Mouse (Mus musculus) c-Kit-positive CD71-positive TER-119-positive erythroid progenitor cells, embryonic 14.5 days (primary cell): ENCODE data around the gene Nat8f4.
"Not testable (repeated sequence)": the region's sequence is repeated elsewhere in the genome, so short reads cannot be mapped to it uniquely, and the experiment has no call there.

Source experiments
- DNase-seq: peaks from one replicate; pipeline ENCODE4 v3.0.0-alpha.2; 2013; ENCODE audit warnings: low spot score

Nat8f4 gene

GRCm38 (mm10) chr6:85898596-85899475 lies 5.8 kb downstream of the Nat8f4 start:
- DNase-seq: not testable (repeated sequence)

GRCm38 (mm10) chr6:85895061-85895648 lies 9.5 kb downstream of the Nat8f4 start:
- DNase-seq: not testable (repeated sequence)

DNA sequence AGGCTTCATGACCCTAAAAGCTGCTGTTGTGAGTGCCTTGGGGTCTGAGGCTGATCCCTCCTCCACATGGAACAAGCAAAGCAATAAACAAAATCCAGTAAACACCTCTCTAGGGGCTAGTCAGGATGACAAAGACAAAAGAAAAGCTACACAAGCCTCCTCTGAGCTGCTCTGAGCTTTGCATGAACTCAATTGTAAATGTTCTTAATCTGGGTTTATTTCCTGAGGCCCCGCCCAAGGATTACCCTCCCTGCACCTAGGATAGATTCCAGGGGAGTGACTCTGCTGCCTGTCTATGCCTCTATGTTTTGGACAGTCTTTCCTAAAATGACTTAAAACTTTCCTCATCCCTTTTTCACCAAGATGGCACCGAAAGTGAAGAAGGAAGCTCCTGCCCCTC lies 15.7 kb downstream of the Nat8f4 start:
- DNase-seq: no peak

DNA sequence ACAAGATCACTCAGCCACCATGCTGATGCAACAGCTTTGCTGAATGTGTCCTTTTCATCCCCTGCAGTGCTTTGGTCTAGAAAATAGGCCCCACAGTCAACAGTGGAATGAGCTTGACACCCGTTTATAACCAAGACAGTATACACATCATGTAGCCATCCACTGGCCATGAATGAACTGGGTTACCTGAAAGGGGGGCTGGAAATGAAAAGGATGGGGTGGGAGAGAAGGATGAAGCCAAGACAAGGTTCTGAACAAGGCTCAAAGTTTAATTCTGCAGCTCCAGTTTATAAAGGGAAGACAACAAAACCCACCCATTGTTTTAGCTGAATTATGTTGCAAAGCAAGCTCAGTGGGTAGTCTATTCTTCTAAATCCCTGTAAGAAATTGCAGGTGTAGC lies 20.4 kb downstream of the Nat8f4 start:
- DNase-seq: no peak

- not testable (repeated sequence) for DNase-seq
Observed at GRCm38 (mm10) chr6:85883246-85883645, 21.4 kb downstream of the Nat8f4 start.

DNA sequence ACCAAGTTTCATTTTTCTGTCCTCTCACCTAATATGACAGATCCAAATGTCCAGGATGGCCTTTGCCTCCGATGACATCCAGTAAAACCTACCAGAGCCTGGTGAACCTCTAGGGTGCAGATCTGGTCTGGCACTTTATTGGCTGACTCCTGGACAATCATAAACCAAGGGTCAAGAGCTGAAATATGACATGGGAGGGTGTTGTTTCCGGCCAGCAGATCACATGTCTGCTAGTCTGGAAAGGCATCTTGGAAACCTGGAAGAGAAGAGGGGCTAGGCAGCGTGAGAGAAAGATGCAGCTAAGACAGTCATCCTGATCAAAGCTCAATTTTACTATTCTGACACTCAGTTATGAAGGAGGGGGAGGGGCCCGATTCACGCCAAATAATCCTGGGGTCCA lies 35.7 kb downstream of the Nat8f4 start, which contains the start of gene Nat8f2:
Gene Nat8f2 (minus strand): TSS at position 153 of the 400 bp plus-strand sequence.
- not testable (repeated sequence) for DNase-seq

GRCm38 (mm10) chr6:85867726-85868690 lies 36.7 kb downstream of the Nat8f4 start:
- DNase-seq: no peak

DNA sequence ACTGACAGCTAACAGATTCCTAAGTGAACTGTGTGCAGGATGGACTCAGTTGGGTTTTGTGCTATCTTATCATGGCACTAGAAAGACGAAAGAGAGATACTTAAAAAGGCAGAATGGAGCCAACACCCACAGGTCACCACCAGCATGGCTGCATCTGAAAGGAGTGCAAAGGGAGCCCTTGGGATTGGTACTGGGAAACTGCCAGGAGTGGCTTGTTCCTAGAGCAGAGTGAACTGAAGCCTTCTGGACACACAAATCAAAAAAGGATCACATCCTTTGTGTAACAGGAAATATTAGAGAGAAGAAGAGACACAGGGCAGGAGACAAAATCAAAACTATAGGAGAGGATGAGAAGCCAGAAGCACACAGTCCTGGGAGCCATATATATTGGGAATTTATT lies 37.7 kb downstream of the Nat8f4 start:
- DNase-seq: not testable (repeated sequence)

- not testable (repeated sequence) for DNase-seq
Observed at GRCm38 (mm10) chr6:85866166-85866565, 38.5 kb downstream of the Nat8f4 start.

GRCm38 (mm10) chr6:85864900-85865639 lies 39.6 kb downstream of the Nat8f4 start:
- not testable (repeated sequence) for DNase-seq

DNA sequence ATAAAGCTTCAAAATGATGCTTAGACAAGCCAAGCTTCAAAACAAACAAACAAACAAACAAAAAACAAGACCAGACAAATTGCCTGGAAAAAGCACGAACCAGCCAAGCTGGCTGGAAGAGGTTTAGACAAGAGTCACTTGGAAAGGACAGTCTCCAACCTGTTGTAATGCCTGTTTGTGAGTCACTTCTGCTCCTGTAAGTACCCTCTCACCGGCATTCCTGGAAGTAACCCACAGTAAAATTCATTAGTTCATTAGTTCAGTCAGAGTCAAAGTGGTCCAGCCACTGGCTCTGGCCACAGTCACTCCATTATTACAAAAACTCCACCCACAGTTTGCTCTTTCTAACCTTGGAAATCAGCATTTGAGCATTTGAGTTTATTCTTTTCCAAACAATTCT lies 40.8 kb downstream of the Nat8f4 start:
- DNase-seq: no peak

GRCm38 (mm10) chr6:85863136-85863535 lies 41.5 kb downstream of the Nat8f4 start:
- no peak for DNase-seq

- no peak for DNase-seq
Observed at GRCm38 (mm10) chr6:85862565-85862964, 42.1 kb downstream of the Nat8f4 start.

- DNase-seq: no peak
Observed at GRCm38 (mm10) chr6:85861247-85861646, 43.4 kb downstream of the Nat8f4 start.

- no peak for DNase-seq
Observed at GRCm38 (mm10) chr6:85856194-85856678, 48.4 kb downstream of the Nat8f4 start.

DNA sequence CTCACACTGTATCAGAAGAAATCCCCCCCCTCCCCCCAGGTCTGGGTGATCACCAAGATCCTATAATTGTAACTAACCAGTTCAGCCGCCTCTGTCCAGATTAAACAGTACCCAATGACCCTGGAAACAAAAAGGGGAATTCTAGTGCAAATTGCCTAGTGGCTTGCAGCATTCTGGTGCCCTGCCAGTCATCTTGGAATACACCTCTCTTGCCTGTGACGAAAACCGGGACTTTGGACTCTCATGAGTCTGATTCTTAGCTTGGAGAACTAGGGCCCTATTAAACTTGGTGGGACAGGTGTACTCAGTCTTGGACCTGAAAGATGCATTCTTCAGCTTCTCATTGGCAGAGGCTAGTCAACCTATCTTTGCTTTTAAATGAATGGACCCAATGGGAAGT lies 51.2 kb downstream of the Nat8f4 start:
- DNase-seq: no peak

DNA sequence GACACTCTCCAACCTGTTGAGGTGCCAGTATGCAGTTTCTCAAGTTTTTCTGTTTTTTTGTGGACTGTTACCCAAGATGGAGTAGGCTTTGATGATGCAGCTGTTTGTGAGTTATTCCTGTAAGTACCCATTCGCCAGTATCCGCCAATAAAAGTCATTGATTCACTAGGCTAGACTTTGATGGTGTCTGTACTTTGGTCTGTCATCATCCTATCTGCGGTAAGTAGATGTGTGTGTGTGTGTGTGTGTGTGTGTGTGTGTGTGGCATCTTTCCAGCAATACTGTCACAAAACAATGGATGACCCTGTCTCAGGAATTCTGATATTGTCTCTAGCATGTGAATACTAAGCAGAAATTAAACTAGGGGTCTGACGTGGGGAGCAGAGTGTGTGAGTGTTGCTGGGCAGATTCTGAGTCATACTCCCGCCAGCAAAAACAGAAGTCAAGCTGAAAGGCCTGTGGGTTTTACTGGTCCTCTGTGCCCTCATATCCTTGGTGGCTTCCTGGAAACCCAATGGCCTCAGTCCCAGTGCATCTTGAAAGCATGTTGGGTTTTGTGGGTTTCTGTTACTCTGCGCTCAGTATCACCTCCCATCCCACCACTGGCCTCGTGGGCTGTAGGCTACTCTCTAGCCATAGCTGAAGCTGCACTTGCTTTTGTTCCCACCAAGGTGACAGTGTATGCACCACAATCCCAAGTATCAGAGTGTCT lies 53.5 kb downstream of the Nat8f4 start:
- DNase-seq: no peak

DNA sequence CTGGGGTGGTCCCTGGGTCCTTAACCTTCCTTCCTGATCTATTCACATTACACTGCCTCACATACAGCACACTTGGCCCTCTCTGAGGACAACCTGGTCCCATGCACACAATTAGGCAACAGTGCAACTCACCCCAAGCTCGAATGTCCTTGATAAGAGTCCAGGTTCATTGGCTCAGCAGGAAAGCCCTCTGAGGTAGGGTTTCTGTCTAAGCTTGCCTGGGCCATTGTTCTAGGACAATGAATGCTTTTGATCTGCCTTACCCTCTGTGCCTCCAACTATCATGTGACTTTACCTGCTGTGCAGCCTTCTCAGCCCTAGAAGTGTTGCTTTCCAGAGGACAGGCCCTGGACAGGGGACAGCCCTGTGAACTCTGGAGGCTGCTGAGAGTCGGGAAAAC lies 55.4 kb downstream of the Nat8f4 start:
- DNase-seq: no peak
